Mouse (Mus musculus) thymus, postnatal 0 days (tissue): ENCODE results near the gene Atg4d. TPM values are rescaled to one million over a fixed set of nuclear protein-coding genes. Genes with fewer than 3 reads are reported as not detected.
"Not testable (repeated sequence)": the region's sequence is repeated elsewhere in the genome, so short reads cannot be mapped to it uniquely, and the experiment has no call there.

Source experiments
- DNase-seq: peaks from one replicate; pipeline ENCODE4 v3.0.0-alpha.2; 2015; ENCODE audit warnings: low spot score
- polyA plus RNA-seq: library from polyadenylated mRNA; unstranded; fragments of >200 nt; fragmentation: Nextera tagmentation; extraction: Ambion mirVana; gene quantifications from 2 replicates; pipeline ENCODE4 v1.2.1, GENCODE M21; 2015

Gene Atg4d
- polyA plus RNA-seq, 1 experiment from 2014 or later: 56.2 TPM

- DNase-seq: no peak
Observed at GRCm38 (mm10) chr9:21239465-21239848, 25.6 kb upstream of the Atg4d start.

GRCm38 (mm10) chr9:21241343-21241742 is 23.8 kb upstream of the Atg4d start:
- peak; percentile 93 for DNase-seq

DNA sequence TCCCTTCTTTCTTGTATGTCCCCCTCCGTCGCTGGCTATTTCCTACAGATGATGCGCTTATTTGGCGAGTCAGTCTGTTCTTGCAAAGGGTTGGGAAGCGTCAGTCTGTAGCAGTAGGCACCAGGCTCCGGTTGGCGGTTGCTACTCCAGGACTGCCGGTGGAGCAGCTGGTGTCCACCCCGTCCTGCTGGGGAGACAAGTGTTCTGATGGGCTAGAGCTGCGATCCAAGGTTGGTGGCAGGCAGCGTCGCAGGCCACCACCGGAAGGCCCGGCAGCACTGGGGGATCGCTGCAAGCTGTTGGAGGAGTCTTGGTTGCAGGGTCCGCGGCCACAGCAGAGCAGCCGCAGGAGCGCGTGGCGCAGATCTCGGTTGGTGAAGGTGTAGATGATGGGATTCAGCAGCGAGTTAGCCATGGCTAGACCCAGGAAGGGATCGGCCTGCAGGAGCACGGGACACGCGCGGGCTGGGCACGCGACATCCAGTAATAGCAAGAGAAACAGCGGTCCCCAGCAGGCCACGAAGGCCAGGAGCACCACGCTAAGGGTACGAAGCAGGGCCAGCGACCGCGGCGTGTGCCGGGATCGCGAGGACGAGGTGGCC is 21.2 kb upstream of the Atg4d start:
- no peak for DNase-seq

GRCm38 (mm10) chr9:21244428-21245112 is 20.5 kb upstream of the Atg4d start:
- no peak for DNase-seq

GRCm38 (mm10) chr9:21245113-21245487 is 20.0 kb upstream of the Atg4d start:
- DNase-seq: no peak

DNA sequence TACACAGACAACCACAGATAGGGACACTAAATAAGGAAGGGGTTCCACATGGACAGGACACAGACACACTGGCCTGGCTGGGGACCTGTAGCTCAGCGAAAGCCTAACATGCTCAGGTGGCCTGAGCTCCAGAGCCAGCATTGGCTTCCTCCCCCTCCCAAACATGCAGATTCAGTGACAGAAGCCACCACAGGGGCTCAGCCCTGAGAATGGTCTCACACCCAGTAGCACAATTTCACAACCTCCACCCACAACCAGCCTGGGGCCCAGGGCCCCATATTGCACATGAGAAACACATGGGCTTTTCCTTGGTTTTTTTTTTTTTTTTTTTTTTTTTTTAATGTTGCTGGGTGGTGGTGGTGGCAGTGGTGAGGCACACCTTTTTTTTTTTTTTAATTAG is 18.8 kb upstream of the Atg4d start:
- DNase-seq: no peak

- no peak for DNase-seq
Observed at GRCm38 (mm10) chr9:21248326-21248725, 16.8 kb upstream of the Atg4d start, which contains the start of gene S1pr5. Gene S1pr5, minus strand, starts transcription at chr9:21248443.

DNA sequence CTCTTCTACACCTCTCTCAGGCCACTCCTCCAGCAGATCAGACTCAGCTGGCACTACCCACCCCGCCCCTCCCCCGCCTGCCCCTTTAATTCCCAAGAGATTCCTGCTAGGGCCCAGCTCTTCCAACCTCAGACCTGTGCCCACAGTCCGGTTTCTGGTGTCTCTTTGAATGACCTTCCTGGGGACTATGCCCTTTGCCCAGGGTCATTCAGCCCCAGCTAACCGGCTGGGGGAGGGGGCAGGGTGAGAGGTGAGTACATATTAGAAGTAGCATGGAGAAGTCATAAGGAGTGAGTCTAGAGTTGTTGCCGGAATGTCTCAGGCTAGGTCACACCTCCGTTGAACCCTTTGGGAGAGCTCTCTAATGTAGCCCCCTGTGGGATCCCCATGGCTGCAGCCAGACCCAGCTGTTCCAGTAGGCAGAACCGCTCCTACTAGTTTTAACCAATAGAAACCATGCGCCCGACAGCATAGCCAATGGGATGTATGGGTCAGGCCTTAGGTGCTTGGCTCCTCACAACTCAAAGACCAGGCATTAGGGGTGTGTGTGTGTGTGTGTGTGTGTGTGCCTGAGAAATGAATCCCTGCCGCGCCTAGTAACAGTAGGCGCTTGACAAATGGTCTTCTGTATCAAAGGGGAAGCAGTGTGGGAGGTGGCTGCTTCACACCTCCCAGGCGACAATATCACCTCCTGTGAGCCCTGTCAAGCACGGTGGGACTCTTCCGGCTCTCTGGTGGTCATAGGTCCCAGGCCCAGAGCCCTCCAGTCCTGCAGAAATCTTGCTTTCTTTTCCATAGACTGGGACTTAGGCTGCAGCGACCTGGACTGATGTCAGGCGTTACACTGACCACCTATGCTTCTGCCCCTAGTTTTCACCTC is 15.2 kb upstream of the Atg4d start:
- no peak for DNase-seq

- no peak for DNase-seq
Observed at GRCm38 (mm10) chr9:21250509-21250908, 14.6 kb upstream of the Atg4d start.

DNA sequence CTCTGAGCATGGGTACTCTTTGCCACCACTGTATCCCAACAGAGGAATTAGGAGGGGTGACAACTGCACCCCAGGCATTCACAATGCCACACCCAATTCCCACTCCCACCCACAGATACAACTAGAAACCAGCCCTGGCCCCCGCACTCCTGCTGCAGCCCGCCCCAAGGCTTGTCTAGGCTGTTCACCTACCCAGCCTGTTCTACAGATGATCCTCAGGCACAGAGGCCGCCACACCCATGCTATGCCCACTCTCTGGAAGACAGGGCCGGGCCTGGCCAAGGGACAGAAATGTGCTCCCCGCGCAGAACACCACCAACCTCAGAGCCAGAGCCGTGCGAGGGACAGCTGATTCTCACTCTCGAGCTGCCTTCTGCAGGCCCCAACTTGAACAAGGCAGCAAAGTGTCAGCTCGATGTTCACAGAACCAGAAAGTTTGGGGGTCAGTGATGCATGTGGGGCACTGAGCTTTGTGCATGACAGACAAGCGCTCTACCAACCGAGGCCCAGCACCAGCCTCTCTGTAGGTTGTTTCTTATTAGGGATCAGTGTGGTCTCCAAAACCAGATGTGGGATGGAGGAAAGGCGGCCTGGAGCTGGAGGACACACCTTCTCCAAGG is 13.9 kb upstream of the Atg4d start:
- no peak for DNase-seq

DNA sequence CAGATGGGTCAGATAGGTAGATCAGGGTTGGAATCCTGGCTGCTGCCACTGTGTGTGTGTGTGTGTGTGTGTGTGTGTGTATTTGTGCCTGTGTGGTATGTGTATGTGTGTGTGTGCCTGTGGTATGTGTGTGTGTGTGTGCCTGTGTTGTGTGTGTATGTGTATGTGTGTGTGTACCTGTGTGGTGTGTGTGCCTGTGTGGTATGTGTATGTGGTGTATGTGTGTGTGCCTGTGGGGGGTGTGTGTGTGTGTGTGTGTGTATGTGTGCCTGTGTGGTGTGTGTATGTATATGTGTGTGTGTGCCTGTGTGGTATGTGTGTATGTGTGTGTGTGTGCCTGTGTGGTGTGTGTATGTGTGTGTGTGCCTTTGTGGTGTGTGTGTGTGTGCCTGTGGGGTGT is 10.4 kb upstream of the Atg4d start:
- no peak for DNase-seq

DNA sequence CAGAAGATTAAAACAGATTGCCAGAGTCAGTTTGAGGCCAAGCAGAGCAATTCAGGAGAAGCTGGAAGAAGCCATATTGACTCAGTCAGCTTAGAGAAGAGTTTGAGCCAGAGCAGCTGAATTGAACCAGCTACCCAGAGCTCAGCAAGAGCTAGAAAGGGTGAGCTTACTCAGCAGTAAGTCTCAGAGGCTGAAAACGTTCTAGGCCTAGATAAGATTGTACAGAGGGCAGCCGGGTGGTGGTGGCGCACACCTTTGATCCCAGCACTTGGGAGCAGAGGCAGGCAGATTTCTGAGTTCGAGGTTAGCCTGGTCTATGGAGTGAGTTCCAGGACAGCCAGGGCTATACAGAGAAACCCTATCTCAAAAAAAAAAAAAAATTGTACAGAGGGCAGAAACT is 8.7 kb upstream of the Atg4d start:
- DNase-seq: not testable (repeated sequence)

- no peak for DNase-seq
Observed at GRCm38 (mm10) chr9:21260491-21261040, 4.5 kb upstream of the Atg4d start.

GRCm38 (mm10) chr9:21261831-21262230 is 3.3 kb upstream of the Atg4d start:
- no peak for DNase-seq

DNA sequence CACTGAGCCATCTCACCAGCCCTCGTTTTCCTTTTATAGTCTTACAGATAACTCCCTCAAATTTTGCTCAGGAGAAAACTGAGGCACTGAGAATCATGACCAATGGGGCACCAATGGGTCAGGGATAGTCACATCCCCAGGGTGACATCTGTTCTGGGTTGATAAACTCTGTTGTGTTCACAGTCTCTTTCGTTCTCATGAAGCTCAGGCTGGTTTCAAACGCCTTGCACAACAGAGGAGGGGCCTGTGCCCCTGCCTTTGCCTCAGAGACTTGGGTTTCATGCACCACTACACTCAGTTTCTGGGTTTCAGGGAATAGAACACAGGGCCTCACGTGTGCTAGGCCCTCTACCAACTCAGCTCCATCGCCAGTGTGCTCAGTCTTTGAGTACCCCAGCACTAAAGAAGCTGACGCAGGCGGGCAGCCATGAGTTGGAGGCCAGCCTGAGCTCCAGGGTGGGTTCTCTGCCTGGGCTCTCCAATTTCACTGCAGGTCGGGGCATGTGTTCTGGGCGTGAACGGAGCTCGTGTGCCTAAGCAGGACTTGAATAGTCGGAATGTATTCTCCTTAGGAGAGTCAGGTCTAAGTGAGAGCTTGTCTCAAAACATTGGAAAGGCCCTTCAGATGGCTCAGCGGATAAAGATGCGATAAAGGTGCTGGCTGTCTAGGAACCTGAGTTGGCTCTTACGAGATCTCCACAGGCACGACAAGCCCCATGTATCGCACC is 657 bp upstream of the Atg4d start:
- DNase-seq: no peak

GRCm38 (mm10) chr9:21265611-21266010 is 518 bp downstream of the Atg4d start:
- DNase-seq: no peak

DNA sequence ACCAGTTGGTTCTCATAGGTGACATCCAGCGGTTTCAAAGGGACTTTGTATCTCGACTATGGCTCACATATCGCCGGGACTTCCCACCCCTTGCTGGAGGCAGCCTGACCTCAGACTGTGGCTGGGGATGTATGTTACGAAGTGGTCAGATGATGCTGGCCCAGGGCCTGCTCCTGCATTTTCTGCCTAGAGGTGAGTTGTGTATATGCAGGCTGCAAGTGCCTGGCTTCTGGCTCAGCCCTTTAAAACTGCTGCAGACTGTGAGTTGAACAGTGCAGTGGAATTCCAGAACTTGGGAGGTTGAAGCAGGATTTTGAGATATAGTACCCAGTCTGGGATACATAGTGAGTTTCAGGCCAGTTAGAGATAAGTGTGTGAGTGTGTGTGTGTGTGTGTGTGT is 1.8 kb downstream of the Atg4d start:
- no peak for DNase-seq

- DNase-seq: no peak
Observed at GRCm38 (mm10) chr9:21268305-21268704, 3.2 kb downstream of the Atg4d start.

DNA sequence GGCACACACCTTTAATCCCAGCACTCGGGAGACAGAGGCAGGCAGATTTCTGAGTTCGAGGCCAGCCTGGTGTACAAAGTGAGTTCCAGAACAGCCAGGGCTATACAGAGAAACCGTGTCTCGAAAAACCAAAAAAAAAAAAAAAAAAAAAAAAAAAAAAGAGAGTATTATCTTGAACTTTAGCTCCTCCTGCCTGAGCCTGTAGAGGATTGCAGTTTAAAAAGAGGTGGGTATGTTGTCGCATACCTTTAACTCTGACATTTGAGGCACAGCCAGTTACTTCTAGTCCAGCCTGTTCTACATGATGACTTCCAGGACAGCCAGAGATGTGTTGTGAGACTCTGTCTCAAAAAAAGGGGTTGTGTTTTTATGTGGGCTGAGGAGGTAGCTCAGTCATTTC is 4.5 kb downstream of the Atg4d start:
- DNase-seq: not testable (repeated sequence)

GRCm38 (mm10) chr9:21272391-21272790 is 7.3 kb downstream of the Atg4d start:
- no peak for DNase-seq

GRCm38 (mm10) chr9:21273094-21273493 is 8.0 kb downstream of the Atg4d start:
- DNase-seq: no peak
